Mouse (Mus musculus) adrenal gland, postnatal 25 days (tissue): Measurements from ENCODE around the gene Gtf3c3. TPM values are rescaled to one million over a fixed set of nuclear protein-coding genes. Genes with fewer than 3 reads are reported as not detected.

ENCODE experiments used
- total RNA-seq: library from RNA; stranded (reverse); gene quantifications from 2 replicates; pipeline ENCODE4 v1.2.3, GENCODE M21; 2021

The Gtf3c3 gene
- total RNA-seq, 1 experiment from 2014 or later, result 36.6 TPM

Other genes starting within 250 kb of the Gtf3c3 start
- 7.5 and 8.8 TPM in 2 replicates for gene Hecw2, start 243.8 kb downstream of the Gtf3c3 start, total RNA-seq
- not detected in 2 replicates for gene Ccdc150, start 188.3 kb downstream of the Gtf3c3 start, total RNA-seq
- 4.1 and 6.9 TPM in 2 replicates for gene Pgap1, start 118.7 kb upstream of the Gtf3c3 start, total RNA-seq